Mouse (Mus musculus) C2C12 (cell line): Measurements from ENCODE around the gene Mbtd1.

Experiments used
- CEBPB ChIP-seq: IDR thresholded peaks from one replicate; pipeline ENCODE4 v1.6.1; 2011; ENCODE audit warnings: low read depth, mild to moderate bottlenecking, control low read depth, moderate library complexity
- CTCF ChIP-seq: IDR thresholded peaks from one replicate; pipeline ENCODE4 v1.5.1; 2011; ENCODE audit not compliant: control insufficient read depth, insufficient read depth, insufficient read length
- MYOD1 ChIP-seq: IDR thresholded peaks from one replicate; pipeline ENCODE4 v1.6.1; 2011; ENCODE audit warnings: low read depth; ENCODE audit not compliant: control insufficient read depth, insufficient read length
- MYOG ChIP-seq: IDR thresholded peaks from one replicate; pipeline ENCODE4 v1.6.1; 2011; ENCODE audit not compliant: control insufficient read depth, insufficient read length; ENCODE audit errors: extremely low read depth
- USF1 ChIP-seq: IDR thresholded peaks from one replicate; pipeline ENCODE4 v1.6.1; 2011; ENCODE audit warnings: low read depth, mild to moderate bottlenecking, control low read depth, moderate library complexity

DNA sequence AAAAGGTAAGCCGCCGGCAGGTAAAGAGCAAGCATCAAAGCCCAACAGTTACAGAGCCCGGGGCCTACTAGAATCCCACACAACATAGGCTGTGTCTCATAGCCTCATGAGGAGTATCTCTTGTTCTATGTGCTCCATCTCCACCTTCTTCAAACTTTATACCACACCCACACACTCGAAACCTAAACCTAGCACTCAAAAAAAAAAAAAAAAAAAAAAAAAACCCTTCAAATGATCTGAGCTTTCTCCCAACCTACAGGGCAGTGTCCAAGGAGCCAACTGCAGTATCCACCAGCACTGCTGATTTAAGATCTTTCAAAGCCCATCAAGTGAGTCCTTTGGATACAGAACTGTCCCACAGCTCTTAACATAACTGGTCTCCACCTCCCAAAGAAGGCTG is 1.6 kb upstream of the Mbtd1 start:
- no peak for TF ChIP-seq CTCF
- no peak for TF ChIP-seq USF1
- no peak for TF ChIP-seq MYOD1
- no peak for TF ChIP-seq CEBPB
- no peak for TF ChIP-seq MYOG
